Mouse (Mus musculus) kidney, postnatal 0 days (tissue): ENCODE measurements at regions not wholly inside any gene's neighbourhood (a gene's known extent, or its start where the extent isn't known, plus 50 kb on each side); places are given as distances from the start of the nearest gene placed in this dataset.

ENCODE experiments used
- ATAC-seq: fragments of 200-750 bp; cut with Nextera tagmentation; replicated peaks from 2 replicates; pipeline ENCODE4 v1.8.0; 2017; ENCODE audit warnings: low read depth, moderate number of reproducible peaks, moderate TSS enrichment, moderate library complexity; ENCODE audit not compliant: low FRiP score
- DNase-seq: peaks from one replicate; pipeline ENCODE4 v3.0.0-alpha.2; 2016; ENCODE audit warnings: low spot score
- H3K27ac ChIP-seq: fragments of 300-500 bp; sonication (generic); 2 replicates; pipeline ENCODE4 v1.5.1; 2014; ENCODE audit warnings: mild to moderate bottlenecking
- H3K27me3 ChIP-seq: fragments of 300-500 bp; sonication (generic); 2 replicates; pipeline ENCODE4 v1.6.1; 2014; ENCODE audit warnings: low read length, mixed read lengths; ENCODE audit not compliant: insufficient read depth
- H3K36me3 ChIP-seq: fragments of 300-500 bp; sonication (generic); 2 replicates; pipeline ENCODE4 v1.6.1; 2014; ENCODE audit warnings: low read length, mixed read lengths; ENCODE audit not compliant: insufficient read depth
- H3K4me1 ChIP-seq: fragments of 300-500 bp; sonication (generic); replicated peaks from 2 replicates; pipeline ENCODE4 v1.6.1; 2014; ENCODE audit warnings: antibody characterized with exemption, low read length, mixed read lengths; ENCODE audit not compliant: insufficient read depth
- H3K4me2 ChIP-seq: fragments of 300-500 bp; sonication (generic); 2 replicates; pipeline ENCODE4 v1.6.1; 2014; ENCODE audit warnings: mild to moderate bottlenecking, low read length, moderate library complexity, mixed read lengths
- H3K4me3 ChIP-seq: fragments of 300-500 bp; sonication (generic); replicated peaks from 2 replicates; pipeline ENCODE4 v1.5.1; 2014; ENCODE audit warnings: low read depth, low read length
- H3K9ac ChIP-seq: fragments of 300-500 bp; sonication (generic); 2 replicates; pipeline ENCODE4 v1.6.1; 2014; ENCODE audit warnings: low read depth, low read length
- H3K9me3 ChIP-seq: fragments of 300-500 bp; sonication (generic); replicated peaks from 2 replicates; pipeline ENCODE4 v1.6.1; 2016; ENCODE audit warnings: low read length, inconsistent platforms, mixed read lengths
- CTCF ChIP-seq: IDR thresholded peaks from 2 replicates; pipeline ENCODE4 v1.5.1; 2016; ENCODE audit warnings: antibody characterized with exemption, low read depth, mild to moderate bottlenecking, moderate library complexity
- WGBS: fragments of 180-500 bp; shearing (Covaris S2); extraction: QIAGEN DNeasy Blood & Tissue Kit; methylation state at CpG from one replicate; pipeline ENCODE4 v1.1.7; 2014; 5-methylcytosine and 5-hydroxymethylcytosine counted together

DNA sequence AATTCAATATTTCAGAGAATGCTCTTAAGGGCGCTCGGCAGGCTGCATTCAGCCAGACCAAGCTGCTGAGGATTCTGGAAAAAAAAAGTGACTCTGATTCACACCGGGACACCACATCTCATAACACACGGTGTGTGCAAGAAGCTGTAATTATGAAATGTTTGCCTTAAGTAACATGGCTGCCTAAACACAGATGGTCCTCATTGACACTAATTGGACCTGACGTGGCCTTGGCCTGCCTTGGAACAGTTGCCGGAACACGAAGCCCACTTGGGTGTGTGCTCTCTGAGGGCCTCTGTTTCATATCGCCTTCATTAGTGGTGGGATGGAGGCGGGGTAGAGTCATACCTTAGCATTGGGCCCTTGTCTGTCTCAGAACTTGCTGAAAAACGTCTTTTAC lies 236.2 kb upstream of the Msx2 start:
- ATAC-seq, result no peak
- H3K9me3 ChIP-seq, result no peaks in the 10 kb centered on the region
- H3K9ac ChIP-seq, result no peak overlapping the region
- H3K36me3 ChIP-seq, result no peaks in the 10 kb centered on the region
- TF ChIP-seq CTCF, result no peak
- H3K4me3 ChIP-seq, result no peak overlapping the region
- H3K4me2 ChIP-seq, result no peak overlapping the region
- H3K27me3 ChIP-seq, result no peaks in the 10 kb centered on the region
- 78% methylated on average over 10 of the region's 10 CpGs for WGBS
- DNase-seq, result no peak
- H3K4me1 ChIP-seq, result no peaks in the 10 kb centered on the region
- H3K27ac ChIP-seq, result no peak overlapping the region

- ATAC-seq, result no peak
- no peak overlapping the region for H3K27ac ChIP-seq
Measured at GRCm38 (mm10) chr13:53707548-53707947, 234.7 kb upstream of the Msx2 start.

DNA sequence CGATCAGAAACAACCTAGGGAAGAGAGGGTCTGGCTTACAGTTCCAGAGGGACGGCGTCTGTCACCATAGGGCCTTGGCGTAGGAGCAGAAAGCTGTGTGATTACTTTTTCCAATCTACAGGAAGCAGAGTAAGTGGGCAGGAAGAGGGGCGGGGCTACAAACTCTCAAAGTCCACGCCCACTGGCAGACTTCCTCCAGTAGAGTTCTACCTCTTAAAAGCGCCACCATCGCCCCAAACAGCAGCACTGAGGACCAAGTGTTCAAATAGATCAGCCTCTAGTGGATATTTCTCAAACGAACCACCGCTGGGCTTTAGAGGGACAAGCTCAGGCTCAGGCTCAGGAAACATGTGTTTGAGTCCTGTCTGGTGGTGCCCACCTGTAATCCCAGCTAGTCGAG lies 231.2 kb upstream of the Msx2 start:
- no peak overlapping the region for H3K9ac ChIP-seq
- H3K36me3 ChIP-seq, result no peaks in the 10 kb centered on the region
- no peak overlapping the region for H3K27ac ChIP-seq
- no peaks in the 10 kb centered on the region for H3K4me1 ChIP-seq
- H3K4me2 ChIP-seq, result no peak overlapping the region
- 90% methylated on average over 11 of the region's 11 CpGs for WGBS
- no peak for TF ChIP-seq CTCF
- no peak for DNase-seq
- no peak overlapping the region for H3K4me3 ChIP-seq
- H3K27me3 ChIP-seq, result no peaks in the 10 kb centered on the region
- H3K9me3 ChIP-seq, result no peaks in the 10 kb centered on the region
- ATAC-seq, result no peak

More at GRCm38 (mm10) chr13:53707548-53707947, 234.7 kb upstream of the Msx2 start:
- no peaks in the 10 kb centered on the region for H3K4me1 ChIP-seq
- no peak overlapping the region for H3K4me3 ChIP-seq
- H3K9ac ChIP-seq, result no peak overlapping the region
- H3K27me3 ChIP-seq, result no peaks in the 10 kb centered on the region
- WGBS, result 86% methylated on average over 17 of the region's 17 CpGs
- no peaks in the 10 kb centered on the region for H3K36me3 ChIP-seq
- H3K4me2 ChIP-seq, result no peak overlapping the region
- no peaks in the 10 kb centered on the region for H3K9me3 ChIP-seq
- no peak for DNase-seq
- no peak for TF ChIP-seq CTCF

GRCm38 (mm10) chr13:53700236-53700635 lies 227.4 kb upstream of the Msx2 start:
- TF ChIP-seq CTCF, result no peak
- DNase-seq (no peak), ATAC-seq (no peak)
- Histone ChIP-seq H3K27ac (no peak overlapping the region), H3K9me3 (no peaks in the 10 kb centered on the region), H3K9ac (no peak overlapping the region), H3K4me1 (no peaks in the 10 kb centered on the region), H3K4me2 (no peak overlapping the region), H3K4me3 (no peak overlapping the region), H3K36me3 (no peaks in the 10 kb centered on the region), H3K27me3 (no peaks in the 10 kb centered on the region)
- WGBS, result 65% methylated on average over 3 of the region's 3 CpGs

- Histone ChIP-seq H3K27ac (no peak overlapping the region), H3K27me3 (no peaks in the 10 kb centered on the region), H3K9me3 (no peaks in the 10 kb centered on the region), H3K9ac (no peak overlapping the region), H3K36me3 (no peaks in the 10 kb centered on the region), H3K4me2 (no peak overlapping the region), H3K4me3 (no peak overlapping the region), H3K4me1 (no peaks in the 10 kb centered on the region)
- ATAC-seq (no peak), DNase-seq (no peak)
- 36% methylated on average over 6 of the region's 6 CpGs for WGBS
- TF ChIP-seq CTCF, result no peak
Measured at GRCm38 (mm10) chr13:53697954-53698353, 225.1 kb upstream of the Msx2 start.

- TF ChIP-seq CTCF, result no peak
- Histone ChIP-seq H3K27me3 (no peaks in the 10 kb centered on the region), H3K9me3 (no peaks in the 10 kb centered on the region), H3K4me3 (no peak overlapping the region), H3K4me1 (no peaks in the 10 kb centered on the region), H3K36me3 (no peaks in the 10 kb centered on the region), H3K4me2 (no peak overlapping the region), H3K27ac (no peak overlapping the region), H3K9ac (no peak overlapping the region)
- DNase-seq (no peak), ATAC-seq (no peak)
- 27% methylated on average over 3 of the region's 3 CpGs for WGBS
Measured at GRCm38 (mm10) chr13:53695385-53695784, 222.5 kb upstream of the Msx2 start.

DNA sequence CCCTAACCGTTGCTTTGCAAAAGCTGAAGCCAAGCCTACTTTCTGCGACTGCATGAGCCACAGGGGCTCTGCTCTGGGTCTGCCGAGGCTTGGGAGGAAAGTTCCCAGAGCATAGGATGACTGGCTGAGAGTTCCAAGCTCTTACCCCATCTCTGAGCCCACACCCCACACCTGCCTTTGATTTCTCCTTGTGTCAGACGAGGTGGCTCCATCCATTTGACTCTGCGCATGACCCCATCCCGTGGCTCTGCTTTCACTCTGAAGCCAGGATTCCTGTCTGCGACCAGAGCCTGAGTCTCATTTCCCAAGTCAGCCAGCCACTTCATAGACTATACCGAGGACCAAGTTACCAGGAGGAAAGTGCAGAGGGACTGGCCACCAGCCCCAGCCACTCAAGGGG lies 216.1 kb upstream of the Msx2 start:
- Histone ChIP-seq H3K27ac (no peak overlapping the region), H3K4me3 (no peak overlapping the region), H3K9me3 (no peaks in the 10 kb centered on the region), H3K27me3 (no peaks in the 10 kb centered on the region), H3K9ac (no peak overlapping the region), H3K36me3 (no peaks in the 10 kb centered on the region), H3K4me1 (no peaks in the 10 kb centered on the region), H3K4me2 (0 out of 2 replicates have a peak overlapping the region, but pooled peaks have one; percentile 27)
- DNase-seq, result no peak
- 44% methylated on average over 8 of the region's 8 CpGs for WGBS
- TF ChIP-seq CTCF, result no peak
- ATAC-seq, result no peak
